Mouse (Mus musculus): Measurements from ENCODE around the gene Rnase2b.
"Not testable (repeated sequence)": the region's sequence is repeated elsewhere in the genome, so short reads cannot be mapped to it uniquely, and the experiment has no call there.

GRCm38 (mm10) chr14:51172947-51173346 lies 10.9 kb downstream of the Rnase2b start:
- not testable (repeated sequence) for TF ChIP-seq CTCF (conservative IDR thresholded peaks at IDR 0.05; ENCODE audit: low read length); POU5F1 (IDR thresholded peaks at IDR 0.05; ENCODE audit: borderline replicate concordance, low read length); NANOG (IDR thresholded peaks at IDR 0.05; ENCODE audit: borderline replicate concordance, low read length)

Measured in E14TG2a.4 (cell line).